Mouse (Mus musculus) neural tube, embryonic 13.5 days (tissue): ENCODE data around the gene Ermp1. TPM values are rescaled to one million over a fixed set of nuclear protein-coding genes. Genes with fewer than 3 reads are reported as not detected.

Experiments
- ATAC-seq: fragments of 200-750 bp; cut with Nextera tagmentation; 2 replicates; pipeline ENCODE4 v1.8.0; 2017; ENCODE audit warnings: low read depth, mild to moderate bottlenecking, moderate TSS enrichment, moderate library complexity
- H3K27ac ChIP-seq: fragments of 300-500 bp; sonication (generic); replicated peaks from 2 replicates; pipeline ENCODE4 v1.5.1; 2015; ENCODE audit warnings: moderate library complexity, mild to moderate bottlenecking, inconsistent platforms
- H3K27me3 ChIP-seq: fragments of 300-500 bp; sonication (generic); 2 replicates; pipeline ENCODE4 v1.6.1; 2015; ENCODE audit warnings: mild to moderate bottlenecking, inconsistent platforms
- H3K36me3 ChIP-seq: fragments of 300-500 bp; sonication (generic); 2 replicates; pipeline ENCODE4 v1.6.1; 2015; ENCODE audit warnings: mild to moderate bottlenecking, inconsistent platforms
- H3K4me1 ChIP-seq: fragments of 300-500 bp; sonication (generic); replicated peaks from 2 replicates; pipeline ENCODE4 v1.6.1; 2015; ENCODE audit warnings: inconsistent platforms
- H3K4me2 ChIP-seq: fragments of 300-500 bp; sonication (generic); 2 replicates; pipeline ENCODE4 v1.6.1; 2015; ENCODE audit warnings: inconsistent platforms, mild to moderate bottlenecking, moderate library complexity
- H3K4me3 ChIP-seq: fragments of 300-500 bp; sonication (generic); 2 replicates; pipeline ENCODE4 v1.5.1; 2015; ENCODE audit warnings: mild to moderate bottlenecking, inconsistent platforms
- H3K9ac ChIP-seq: fragments of 300-500 bp; sonication (generic); 2 replicates; pipeline ENCODE4 v1.6.1; 2015; ENCODE audit warnings: moderate library complexity, mild to moderate bottlenecking, inconsistent platforms
- H3K9me3 ChIP-seq: fragments of 300-500 bp; sonication (generic); 2 replicates; pipeline ENCODE4 v1.6.1; 2016; ENCODE audit warnings: inconsistent platforms
- WGBS: fragments of 180-500 bp; shearing (Covaris S2); methylation state at CpG from one replicate; pipeline ENCODE4 v1.1.7; 2015; 5-methylcytosine and 5-hydroxymethylcytosine counted together
- polyA plus RNA-seq: library from polyadenylated mRNA; unstranded; fragments of >200 nt; fragmentation: Nextera tagmentation; extraction: Ambion mirVana; gene quantifications from 2 replicates; pipeline ENCODE4 v1.2.1, GENCODE M21; 2015

Ermp1 gene
- polyA plus RNA-seq, 1 experiment from 2014 or later, result 10.8 TPM

GRCm38 (mm10) chr19:29582439-29582838 lies 65.8 kb downstream of the Ermp1 start:
- H3K4me1 ChIP-seq, result no peaks in the 10 kb centered on the region
- no peak overlapping the region for H3K4me3 ChIP-seq
- no peaks in the 10 kb centered on the region for H3K27me3 ChIP-seq
- no peak for ATAC-seq
- H3K36me3 ChIP-seq, result peaks cover 38% of the 10 kb centered on the region
- no peak overlapping the region for H3K4me2 ChIP-seq
- no peak overlapping the region for H3K9ac ChIP-seq
- H3K27ac ChIP-seq, result no peak overlapping the region
- 89% methylated on average over 2 of the region's 2 CpGs for WGBS
- no peaks in the 10 kb centered on the region for H3K9me3 ChIP-seq

- Histone ChIP-seq H3K9me3 (no peaks in the 10 kb centered on the region), H3K9ac (no peak overlapping the region), H3K27ac (no peak overlapping the region), H3K4me2 (no peak overlapping the region), H3K4me1 (no peaks in the 10 kb centered on the region), H3K27me3 (no peaks in the 10 kb centered on the region), H3K4me3 (no peak overlapping the region), H3K36me3 (peaks cover 22% of the 10 kb centered on the region)
- 97% methylated on average over 1 of the region's 1 CpGs for WGBS
- ATAC-seq, result no peak
Measured at GRCm38 (mm10) chr19:29566512-29566911, 81.7 kb downstream of the Ermp1 start.

- Histone ChIP-seq H3K9ac (no peak overlapping the region), H3K9me3 (no peaks in the 10 kb centered on the region), H3K27ac (no peak overlapping the region), H3K4me2 (no peak overlapping the region), H3K27me3 (no peaks in the 10 kb centered on the region), H3K4me1 (no peaks in the 10 kb centered on the region), H3K4me3 (no peak overlapping the region), H3K36me3 (peaks cover 11% of the 10 kb centered on the region)
- ATAC-seq, result peak; percentile 53
- WGBS, result 73% methylated on average over 7 of the region's 7 CpGs
Measured at GRCm38 (mm10) chr19:29563258-29563779, 84.9 kb downstream of the Ermp1 start.

GRCm38 (mm10) chr19:29562603-29563002 lies 85.6 kb downstream of the Ermp1 start:
- no peak overlapping the region for H3K4me2 ChIP-seq
- H3K9ac ChIP-seq, result no peak overlapping the region
- peaks cover 7% of the 10 kb centered on the region for H3K36me3 ChIP-seq
- H3K4me3 ChIP-seq, result no peak overlapping the region
- no peaks in the 10 kb centered on the region for H3K9me3 ChIP-seq
- ATAC-seq, result no peak
- no peaks in the 10 kb centered on the region for H3K4me1 ChIP-seq
- no peaks in the 10 kb centered on the region for H3K27me3 ChIP-seq
- 73% methylated on average over 3 of the region's 3 CpGs for WGBS
- H3K27ac ChIP-seq, result no peak overlapping the region

GRCm38 (mm10) chr19:29562166-29562565 lies 86.0 kb downstream of the Ermp1 start:
- Histone ChIP-seq H3K9me3 (no peaks in the 10 kb centered on the region), H3K9ac (no peak overlapping the region), H3K27me3 (no peaks in the 10 kb centered on the region), H3K4me2 (no peak overlapping the region), H3K4me3 (no peak overlapping the region), H3K36me3 (peaks cover 5% of the 10 kb centered on the region), H3K27ac (no peak overlapping the region), H3K4me1 (no peaks in the 10 kb centered on the region)
- 84% methylated on average over 4 of the region's 4 CpGs for WGBS
- ATAC-seq, result no peak

Other genes with a start within 250 kb of the Ermp1 start
- not detected in 2 replicates for gene Pdcd1lg2, start 237.5 kb downstream of the Ermp1 start, polyA plus RNA-seq
- gene Ric1, start 126.1 kb downstream of the Ermp1 start, polyA plus RNA-seq, result 14.5 and 16.9 TPM in 2 replicates
- not detected in 2 replicates for gene Mlana, start 49.4 kb upstream of the Ermp1 start, polyA plus RNA-seq
- 6.1 and 6.5 TPM in 2 replicates for gene 9930021J03Rik, start 157.6 kb upstream of the Ermp1 start, polyA plus RNA-seq
- 42.4 and 45.2 TPM in 2 replicates for gene Ranbp6, start 164.6 kb upstream of the Ermp1 start, polyA plus RNA-seq